Mouse (Mus musculus) gastrocnemius, adult 2 months (tissue): Measurements from ENCODE around the gene Id3. TPM values are rescaled to one million over a fixed set of nuclear protein-coding genes. Genes with fewer than 3 reads are reported as not detected.
"Not testable (repeated sequence)": the region's sequence is repeated elsewhere in the genome, so short reads cannot be mapped to it uniquely, and the experiment has no call there.

Source experiments
- DNase-seq: peaks from one replicate; pipeline ENCODE4 v3.0.0; 2022
- H3K27ac ChIP-seq: fragments of 200-600 bp; 2 replicates; pipeline ENCODE4 v1.8.1; 2022; ENCODE audit warnings: mild to moderate bottlenecking
- H3K4me3 ChIP-seq: fragments of 200-600 bp; 2 replicates; pipeline ENCODE4 v1.8.1; 2022; ENCODE audit warnings: mild to moderate bottlenecking, moderate library complexity
- CTCF ChIP-seq: fragments of 200-600 bp; IDR thresholded peaks from 2 replicates; pipeline ENCODE4 v1.8.1; 2022; ENCODE audit warnings: antibody characterized with exemption, mild to moderate bottlenecking, moderate library complexity
- intact Hi-C: fragments of 180-260 bp; cut with DNase I; formaldehyde crosslinking; loops from one replicate; pipeline ENCODE4 v1.15.1; 2025
- long read RNA-seq, 2 experiments: library from polyadenylated mRNA; stranded (forward); transcript quantifications; one replicate each; pipeline ENCODE4 v2.0.0; 2021
- total RNA-seq, 2 experiments: library from RNA; stranded (reverse); gene quantifications; 2 replicates each; pipeline ENCODE4 v1.2.3; 2021

Id3 gene
- total RNA-seq = 10 to 100 TPM; 11.3 to 21.9 TPM
- long read RNA-seq, experiment 1, transcript Id3-201 (3 exons, 1,278 nt) = major isoform, 25 of 28 reads
- long read RNA-seq, experiment 1, partial matches to known transcripts = 1 of 28 reads
- long read RNA-seq, experiment 1, other reads (novel, unspliced or antisense) = 2 of 28 reads
- long read RNA-seq, experiment 2, transcript Id3-201 (3 exons, 1,278 nt) = major isoform, 22 of 23 reads
- long read RNA-seq, experiment 2, partial matches to known transcripts = 0 of 23 reads
- long read RNA-seq, experiment 2, other reads (novel, unspliced or antisense) = 1 of 23 reads

- intact Hi-C loops = loop anchor here (10.0 kb wide), 1 partner anchor 169 kb away; the partner anchor contains the start of gene Lypla2
These were observed at the start of gene Id3 for GRCm38 (mm10) chr4:136143193-136143976. Gene Id3 (plus strand): TSS chr4:136143497.

DNA sequence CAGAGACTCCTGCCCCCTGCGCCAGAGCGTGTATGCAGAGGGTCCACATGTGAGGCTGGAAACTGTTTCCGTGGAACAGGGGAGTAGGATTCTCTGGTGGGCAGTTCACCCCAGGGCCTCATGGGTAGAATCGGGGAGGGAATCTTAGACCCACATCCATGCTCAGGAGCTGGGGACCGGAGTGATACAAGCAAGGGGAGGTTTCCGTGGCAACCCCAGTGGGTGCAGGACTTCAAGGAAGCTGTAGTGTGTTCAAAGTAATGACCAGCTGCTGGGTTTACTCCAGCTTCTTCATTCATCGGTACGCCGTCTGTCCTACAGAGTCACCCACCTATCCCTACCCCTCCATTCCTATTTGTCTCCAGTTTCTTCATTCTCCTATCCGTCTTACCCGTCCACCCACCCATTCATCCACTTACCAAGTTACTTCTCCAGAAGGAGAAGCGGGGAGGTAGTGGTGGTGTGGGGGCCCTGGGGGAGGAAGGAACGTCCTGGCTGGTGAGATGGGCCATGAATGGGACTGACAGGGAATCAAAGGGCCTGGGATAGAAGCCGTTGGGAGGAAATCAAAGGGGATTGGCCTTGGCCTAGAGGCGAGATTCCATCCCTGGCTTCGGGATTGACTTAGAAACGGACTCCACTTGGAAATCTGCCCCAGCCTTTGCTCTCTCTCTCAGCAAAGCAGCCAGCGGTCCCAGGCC, 48.6 kb upstream of the Id3 start:
- TF ChIP-seq CTCF = no peak
- peak; percentile 44 for DNase-seq
- no peak overlapping the region for H3K4me3 ChIP-seq
- intact Hi-C loops = no loop called here
- peak overlapping the region; percentile 16; the same call in 1 of the 2 replicates for H3K27ac ChIP-seq

More at GRCm38 (mm10) chr4:136143193-136143976, at the start of gene Id3:
- DNase-seq = peak; percentile 96
- TF ChIP-seq CTCF = no peak
- peak within 1 kb of the TSS; percentile 97 for H3K27ac ChIP-seq
- H3K4me3 ChIP-seq = peak within 1 kb of the TSS; percentile 81

DNA sequence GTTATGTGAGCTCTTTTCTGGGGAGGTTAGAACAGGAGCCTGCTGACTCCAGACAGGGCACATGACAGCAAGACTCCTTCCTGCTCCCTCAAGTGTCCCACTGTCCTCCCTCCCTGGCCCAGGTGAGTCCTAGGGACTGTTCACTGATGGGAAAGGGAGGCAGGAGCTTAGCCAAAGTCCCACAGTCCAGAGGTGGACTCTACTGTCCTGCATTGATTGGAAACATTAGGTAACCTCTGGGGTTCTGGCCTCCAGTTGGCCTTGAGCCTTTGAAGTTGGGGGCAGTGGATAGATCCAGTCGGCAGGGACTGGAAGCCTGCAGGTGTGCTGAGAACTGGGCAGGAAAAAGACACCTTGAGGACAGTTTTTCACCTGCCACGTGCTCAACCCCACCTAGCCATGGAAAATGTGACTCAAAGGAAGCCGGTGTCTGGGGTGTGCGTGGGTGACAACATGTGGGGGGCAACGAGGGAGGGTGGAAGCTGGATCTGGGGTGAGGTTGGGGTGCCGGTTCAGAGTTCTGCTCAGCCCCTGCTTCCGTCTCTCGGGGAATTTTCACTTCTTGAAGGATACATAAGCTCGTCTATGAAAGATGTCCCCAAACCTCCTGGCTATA, 47.7 kb upstream of the Id3 start:
- H3K4me3 ChIP-seq = no peak overlapping the region
- DNase-seq = no peak
- no peak overlapping the region for H3K27ac ChIP-seq
- no peak for TF ChIP-seq CTCF
- intact Hi-C loops = no loop called here

GRCm38 (mm10) chr4:136096446-136097113, 46.7 kb upstream of the Id3 start:
- Histone ChIP-seq H3K27ac (no peak overlapping the region), H3K4me3 (no peak overlapping the region)
- DNase-seq = no peak
- TF ChIP-seq CTCF = no peak
- intact Hi-C loops = no loop called here

GRCm38 (mm10) chr4:136098446-136098845, 44.9 kb upstream of the Id3 start:
- TF ChIP-seq CTCF = no peak
- Histone ChIP-seq H3K4me3 (no peak overlapping the region), H3K27ac (no peak overlapping the region)
- intact Hi-C loops = no loop called here
- DNase-seq = no peak

GRCm38 (mm10) chr4:136100396-136101070, 42.8 kb upstream of the Id3 start:
- no peak overlapping the region for H3K4me3 ChIP-seq
- TF ChIP-seq CTCF = no peak
- no peak for DNase-seq
- intact Hi-C loops = no loop called here
- H3K27ac ChIP-seq = no peak overlapping the region

DNA sequence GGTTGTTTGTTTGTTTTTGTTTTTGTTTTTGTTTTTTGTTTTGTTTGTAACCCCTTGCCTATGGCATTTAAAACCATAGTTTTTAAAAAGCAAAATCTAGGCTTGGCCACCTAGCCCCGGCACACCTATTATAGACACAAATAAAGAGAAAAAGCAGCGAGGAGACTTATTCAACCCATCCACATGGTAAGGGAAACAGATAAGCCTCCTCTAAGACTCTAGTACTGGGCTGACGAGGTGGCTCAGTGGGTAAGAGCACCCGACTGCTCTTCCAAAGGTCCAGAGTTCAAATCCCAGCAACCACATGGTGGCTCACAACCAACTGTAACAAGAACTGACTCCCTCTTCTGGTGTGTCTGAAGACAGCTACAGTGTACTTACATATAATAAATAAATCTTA, 41.5 kb upstream of the Id3 start:
- H3K4me3 ChIP-seq, DNase-seq, intact Hi-C loops, H3K27ac ChIP-seq: not testable (repeated sequence)

GRCm38 (mm10) chr4:136104590-136105337, 38.5 kb upstream of the Id3 start:
- Histone ChIP-seq H3K27ac (peak overlapping the region; percentile 62), H3K4me3 (peak overlapping the region; percentile 55)
- no peak for TF ChIP-seq CTCF
- DNase-seq = peak; percentile 39
- intact Hi-C loops = no loop called here

GRCm38 (mm10) chr4:136106880-136107301, 36.4 kb upstream of the Id3 start:
- no peak for DNase-seq
- no peak for TF ChIP-seq CTCF
- no peak overlapping the region for H3K4me3 ChIP-seq
- intact Hi-C loops = no loop called here
- H3K27ac ChIP-seq = peak overlapping the region; percentile 40

DNA sequence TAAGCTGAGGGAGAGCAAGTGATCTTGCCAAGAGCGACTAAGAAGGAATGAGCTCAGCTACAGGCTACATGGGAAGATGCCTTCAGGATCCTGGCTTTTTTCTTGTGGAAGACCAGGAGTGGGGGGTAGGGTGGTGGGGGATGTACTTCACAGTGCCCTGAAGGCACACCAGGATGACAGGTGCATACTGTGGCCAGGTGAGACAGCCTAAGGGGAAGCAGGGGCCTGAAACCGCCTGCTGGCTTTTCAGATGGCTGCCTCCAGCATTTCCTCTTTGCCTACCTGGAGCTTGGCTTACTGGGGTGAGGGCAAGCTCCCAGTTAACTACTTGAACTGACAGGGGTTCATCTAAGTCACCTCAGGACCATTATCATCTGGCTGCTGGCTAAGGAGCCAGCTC, 34.1 kb upstream of the Id3 start:
- Histone ChIP-seq H3K4me3 (no peak overlapping the region), H3K27ac (no peak overlapping the region)
- intact Hi-C loops = no loop called here
- no peak for TF ChIP-seq CTCF
- no peak for DNase-seq
